Mouse (Mus musculus) embryonic fibroblast, embryonic 13.5 days (primary cell): ENCODE measurements at regions not wholly inside any gene's neighbourhood (a gene's known extent, or its start where the extent isn't known, plus 50 kb on each side); places are given as distances from the start of the nearest gene placed in this dataset.
A peak's percentile ranks its signal among the peaks of the same experiment; 100 is the strongest.

Experiments used
- H3K27ac ChIP-seq: 2 replicates; pipeline ENCODE4 v1.5.1; 2012; ENCODE audit warnings: low read length, control low read depth, inconsistent platforms; ENCODE audit not compliant: insufficient read depth
- H3K4me1 ChIP-seq: 2 replicates; pipeline ENCODE4 v1.6.1; 2011; ENCODE audit warnings: low read length; ENCODE audit not compliant: control insufficient read depth, insufficient read depth
- H3K4me3 ChIP-seq: 2 replicates; pipeline ENCODE4 v1.5.1; 2011; ENCODE audit warnings: mild to moderate bottlenecking, control low read depth, low read length; ENCODE audit not compliant: insufficient read depth
- CTCF ChIP-seq: IDR thresholded peaks from 2 replicates; pipeline ENCODE4 v1.5.1; 2011; ENCODE audit warnings: mild to moderate bottlenecking, control low read depth, low read length, moderate library complexity, borderline replicate concordance; ENCODE audit not compliant: insufficient read depth
- POLR2A ChIP-seq: IDR thresholded peaks from 2 replicates; pipeline ENCODE4 v1.6.1; 2011; ENCODE audit warnings: low read depth, mild to moderate bottlenecking, control low read depth, low read length, moderate library complexity

GRCm38 (mm10) chr1:121123436-121123835 lies 209.0 kb downstream of the Insig2 start:
- no peak for TF ChIP-seq POLR2A
- TF ChIP-seq CTCF: no peak
- Histone ChIP-seq H3K4me3 (no peak overlapping the region), H3K27ac (no peak overlapping the region), H3K4me1 (no peaks in the 10 kb centered on the region; the same call in 1 of the 2 replicates)

GRCm38 (mm10) chr1:121136284-121136683 lies 196.1 kb downstream of the Insig2 start:
- Histone ChIP-seq H3K27ac (no peak overlapping the region), H3K4me1 (no peaks in the 10 kb centered on the region), H3K4me3 (no peak overlapping the region)
- TF ChIP-seq POLR2A (no peak), CTCF (no peak)

- H3K27ac ChIP-seq: no peak overlapping the region
- no peaks in the 10 kb centered on the region for H3K4me1 ChIP-seq
- TF ChIP-seq CTCF (no peak), POLR2A (no peak)
- no peak overlapping the region for H3K4me3 ChIP-seq
Observed at GRCm38 (mm10) chr1:121136846-121137245, 195.5 kb downstream of the Insig2 start.

GRCm38 (mm10) chr1:121144981-121145380 lies 187.4 kb downstream of the Insig2 start:
- no peak for TF ChIP-seq CTCF
- TF ChIP-seq POLR2A: no peak
- H3K4me1 ChIP-seq: no peaks in the 10 kb centered on the region
- H3K27ac ChIP-seq: no peak overlapping the region
- no peak overlapping the region for H3K4me3 ChIP-seq

- Histone ChIP-seq H3K4me1 (no peaks in the 10 kb centered on the region), H3K4me3 (no peak overlapping the region), H3K27ac (no peak overlapping the region)
- TF ChIP-seq POLR2A: no peak
- no peak for TF ChIP-seq CTCF
Observed at GRCm38 (mm10) chr1:121153476-121153875, 178.9 kb downstream of the Insig2 start.

- Histone ChIP-seq H3K4me1 (no peaks in the 10 kb centered on the region), H3K27ac (no peak overlapping the region), H3K4me3 (no peak overlapping the region)
- TF ChIP-seq CTCF (no peak), POLR2A (no peak)
Observed at GRCm38 (mm10) chr1:121154616-121155015, 177.8 kb downstream of the Insig2 start.

GRCm38 (mm10) chr1:121168651-121169050 lies 163.7 kb downstream of the Insig2 start:
- no peak overlapping the region for H3K27ac ChIP-seq
- TF ChIP-seq CTCF: no peak
- no peak for TF ChIP-seq POLR2A
- no peak overlapping the region for H3K4me3 ChIP-seq
- no peaks in the 10 kb centered on the region for H3K4me1 ChIP-seq

GRCm38 (mm10) chr1:121176541-121176940 lies 155.8 kb downstream of the Insig2 start:
- Histone ChIP-seq H3K4me3 (no peak overlapping the region), H3K27ac (no peak overlapping the region), H3K4me1 (no peaks in the 10 kb centered on the region)
- no peak for TF ChIP-seq POLR2A
- TF ChIP-seq CTCF: no peak

- TF ChIP-seq POLR2A: no peak
- no peak for TF ChIP-seq CTCF
- H3K4me3 ChIP-seq: no peak overlapping the region
- H3K27ac ChIP-seq: no peak overlapping the region
- no peaks in the 10 kb centered on the region for H3K4me1 ChIP-seq
Observed at GRCm38 (mm10) chr1:121177136-121177907, 155.1 kb downstream of the Insig2 start.

GRCm38 (mm10) chr1:121177908-121178311 lies 154.5 kb downstream of the Insig2 start:
- TF ChIP-seq POLR2A (no peak), CTCF (no peak)
- Histone ChIP-seq H3K27ac (no peak overlapping the region), H3K4me3 (peak overlapping the region; percentile 5), H3K4me1 (no peaks in the 10 kb centered on the region)
